Comparison of ENCODE assay signal across 24 mouse cellular contexts in the genomic region with DNA sequence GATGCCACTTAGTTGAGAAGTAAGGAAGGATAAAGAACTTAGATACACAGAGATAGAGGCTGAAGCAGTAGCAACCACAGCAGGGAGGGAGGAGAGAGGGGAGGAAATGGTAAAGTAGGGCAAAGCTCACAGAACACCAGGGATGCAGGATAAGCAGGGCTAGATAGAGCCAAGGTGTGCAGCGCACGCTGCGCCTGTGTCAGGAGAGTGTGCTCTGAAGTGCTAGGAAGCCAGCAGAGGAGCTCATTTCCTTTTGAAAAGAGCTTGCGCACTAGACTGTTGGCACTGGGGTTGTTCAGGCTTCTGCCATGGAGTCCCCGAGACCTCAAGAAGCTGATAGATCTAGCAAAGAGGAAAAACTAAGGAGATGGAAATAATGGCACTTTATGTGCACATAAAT. TPM values are rescaled to one million over a fixed set of nuclear protein-coding genes. Genes with fewer than 3 reads are reported as not detected.
DNase-seq lines count a peak whose midpoint lies in the region; ATAC-seq and TF ChIP-seq lines count a peak whose summit lies in the region.
"Had no signal": no experiment of that assay in that cellular context is flagged by ENCODE, and none has a peak within 500 bp of the region (broad histone marks: within the 10 kb centered on the region; RNA-seq: fewer than 3 reads in every experiment).

No protein-coding gene starts in this region.

- H3K9ac ChIP-seq in heart, embryonic 15.5 days: no peak overlapping the region
- H3K9ac ChIP-seq in stomach, postnatal 0 days (ENCODE audit: low read length): no peak overlapping the region
- H3K9ac ChIP-seq: limb, embryonic 15.5 days; liver, embryonic 14.5 days; lung, embryonic 15.5 days; neural tube, embryonic 15.5 days had no signal

- no peak overlapping the region for H3K4me3 ChIP-seq in heart, embryonic 15.5 days
- no peak overlapping the region for H3K4me3 ChIP-seq in stomach, postnatal 0 days (ENCODE audit: low read depth, low read length)
- H3K4me3 ChIP-seq: embryonic facial prominence, embryonic 10.5 days; forebrain, embryonic 10.5 days; limb, embryonic 15.5 days; lung, embryonic 15.5 days; neural tube, embryonic 15.5 days had no signal

- TF ChIP-seq EP300 in stomach, postnatal 0 days (optimal IDR thresholded peaks at IDR 0.05): no peak

- ATAC-seq in heart, embryonic 15.5 days (replicated peaks; ENCODE audit: insufficient number of reproducible peaks, insufficient read depth, low FRiP score, low read depth): no peak
- 0 out of 2 replicates have a peak, but pooled peaks have one; percentile 42 for ATAC-seq in common myeloid progenitor, adult 5-6 weeks (replicated peaks; ENCODE audit: low read depth, poor library complexity, severe bottlenecking)
- ATAC-seq in stomach, postnatal 0 days (ENCODE audit: low FRiP score, low TSS enrichment): peak; percentile 80
- ATAC-seq: forebrain, embryonic 16.5 days had no signal

- WGBS in heart, embryonic 15.5 days: 58% methylated on average over 5 of the region's 5 CpGs
- 77% methylated on average over 5 of the region's 5 CpGs for WGBS in stomach, postnatal 0 days

- no peaks in the 10 kb centered on the region for H3K27me3 ChIP-seq in heart, embryonic 15.5 days
- no peaks in the 10 kb centered on the region for H3K27me3 ChIP-seq in stomach, postnatal 0 days (ENCODE audit: control insufficient read depth, insufficient read depth, low read length)
- H3K27me3 ChIP-seq: limb, embryonic 15.5 days; lung, embryonic 15.5 days; neural tube, embryonic 15.5 days had no signal

- H3K27ac ChIP-seq in heart, embryonic 15.5 days: peak overlapping the region; percentile 12; the same call in 1 of the 2 replicates
- H3K27ac ChIP-seq in stomach, postnatal 0 days (replicated peaks): no peak overlapping the region
- H3K27ac ChIP-seq: embryonic facial prominence, embryonic 10.5 days; forebrain, embryonic 10.5 days; limb, embryonic 15.5 days; liver, embryonic 14.5 days; lung, embryonic 15.5 days; neural tube, embryonic 15.5 days had no signal

- peaks cover 7% of the 10 kb centered on the region for H3K4me1 ChIP-seq in heart, embryonic 15.5 days (replicated peaks)
- H3K4me1 ChIP-seq in stomach, postnatal 0 days (replicated peaks; ENCODE audit: control insufficient read depth, insufficient read depth): no peaks in the 10 kb centered on the region
- H3K4me1 ChIP-seq: embryonic facial prominence, embryonic 10.5 days; forebrain, embryonic 10.5 days; limb, embryonic 15.5 days; lung, embryonic 15.5 days had no signal

- H3K36me3 ChIP-seq in heart, embryonic 15.5 days: no peaks in the 10 kb centered on the region
- H3K36me3 ChIP-seq in stomach, postnatal 0 days (ENCODE audit: control insufficient read depth, insufficient read depth, low read length): no peaks in the 10 kb centered on the region
- H3K36me3 ChIP-seq: embryonic facial prominence, embryonic 10.5 days; forebrain, embryonic 10.5 days; limb, embryonic 15.5 days; lung, embryonic 15.5 days; neural tube, embryonic 15.5 days had no signal

- H3K4me2 ChIP-seq in heart, embryonic 15.5 days: no peak overlapping the region
- H3K4me2 ChIP-seq in stomach, postnatal 0 days (replicated peaks; ENCODE audit: low read depth): no peak overlapping the region
- H3K4me2 ChIP-seq: limb, embryonic 15.5 days; lung, embryonic 15.5 days; midbrain, embryonic 11.5 days; neural tube, embryonic 15.5 days had no signal

- no peak for DNase-seq in heart, adult 11 months
- peak; percentile 53 for DNase-seq in stomach, postnatal 0 days (ENCODE audit: low spot score)
- peak; percentile 64 for DNase-seq in thymus, postnatal 25 days
- DNase-seq in retina, postnatal 1 day: no peak
- no peak for DNase-seq in layer of hippocampus, adult 9-11 months
- DNase-seq in frontal cortex, postnatal 36 days (ENCODE audit: low spot score in 2 of 2): no peak
- DNase-seq: adrenal gland, adult 8-10 months; cerebellum, adult 2 months; gastrocnemius, postnatal 36 days; heart, postnatal 14 days; kidney, adult 18-20 months; kidney, postnatal 4 days; left cerebral cortex, postnatal 4 days had no signal

- no peak for TF ChIP-seq CTCF in stomach, postnatal 0 days (IDR thresholded peaks at IDR 0.05; ENCODE audit: low read depth)

- no peaks in the 10 kb centered on the region for H3K9me3 ChIP-seq in heart, embryonic 15.5 days (replicated peaks)
- H3K9me3 ChIP-seq in stomach, postnatal 0 days (ENCODE audit: control insufficient read depth, low read length): no peaks in the 10 kb centered on the region
- H3K9me3 ChIP-seq: embryonic facial prominence, embryonic 10.5 days; forebrain, embryonic 10.5 days; limb, embryonic 15.5 days; lung, embryonic 15.5 days; neural tube, embryonic 15.5 days had no signal

RNA-seq across cellular contexts. Expression of gene Plcl1, which starts 40.6 kb away (rescaled TPM):
- 0.91 and 1.0 TPM in 2 replicates for polyA plus RNA-seq in heart, embryonic 15.5 days (2015; fragmentation: Nextera tagmentation; extraction: Ambion mirVana)
- total RNA-seq in common myeloid progenitor, adult 5-6 weeks (2017): 0.05 TPM in 1 of 2 replicates, not detected in the other
- polyA plus RNA-seq in stomach, postnatal 0 days (2015; fragmentation: Nextera tagmentation; extraction: Ambion mirVana): 1.6 and 1.7 TPM in 2 replicates
- total RNA-seq: MEL had no signal

Comparison
In these comparisons a context has a peak if more than half of its experiments do, and no peak if none do; other contexts are left out.
1. DNase-seq: peak in stomach, postnatal 0 days (single experiment) and thymus, postnatal 25 days (single experiment); none in heart, adult 11 months (single experiment), retina, postnatal 1 day (single experiment), layer of hippocampus, adult 9-11 months (single experiment) and frontal cortex, postnatal 36 days (0 of 2).